Mouse (Mus musculus) CH12.LX (cell line): Measurements from ENCODE around the gene 1190005I06Rik. TPM values are rescaled to one million over a fixed set of nuclear protein-coding genes. Genes with fewer than 3 reads are reported as not detected.

ENCODE experiments used
- DNase-seq: peaks from one replicate; pipeline ENCODE4 v3.0.0-alpha.2; 2013; ENCODE audit errors: extremely low read depth
- H3K27ac ChIP-seq: 2 replicates; pipeline ENCODE4 v1.5.1; 2012; ENCODE audit warnings: low read depth, mild to moderate bottlenecking, control low read depth, moderate library complexity; ENCODE audit not compliant: insufficient read depth
- H3K27me3 ChIP-seq: replicated peaks from 2 replicates; pipeline ENCODE3; 2012; ENCODE audit warnings: inconsistent platforms
- H3K36me3 ChIP-seq, 2 experiments: replicated peaks in 1 of 2; 2 replicates each; pipeline versions ENCODE3 to v1.6.1; 2012; ENCODE audit warnings: inconsistent platforms in 1 of 2, low read length in 1 of 2, mild to moderate bottlenecking in 1 of 2, mixed read lengths in 1 of 2, moderate library complexity in 1 of 2; ENCODE audit not compliant: control insufficient read depth in 1 of 2, insufficient read depth in 1 of 2
- H3K4me1 ChIP-seq, 2 experiments: 2 replicates each; pipeline ENCODE4 v1.6.1; 2012; ENCODE audit warnings: inconsistent platforms in 1 of 2, moderate library complexity in 1 of 2; ENCODE audit not compliant: insufficient read depth in 2 of 2, control insufficient read depth in 1 of 2
- H3K4me2 ChIP-seq: 2 replicates; pipeline ENCODE4 v1.6.1; 2012; ENCODE audit warnings: low read depth, mild to moderate bottlenecking, control low read depth; ENCODE audit not compliant: poor library complexity, insufficient read depth, severe bottlenecking
- H3K4me3 ChIP-seq, 3 experiments: fragments of 150-350 bp in 1 of 3; sonication (generic) in 1 of 3; replicated peaks in 1 of 3; 2 replicates each; pipeline versions ENCODE3 to v1.5.1; 2011 to 2012; ENCODE audit warnings: low read depth in 2 of 3, low read length in 2 of 3, mild to moderate bottlenecking in 2 of 3, moderate library complexity in 2 of 3, control low read depth in 1 of 3, improper control_type of control experiment in 1 of 3, inconsistent platforms in 1 of 3, mixed read lengths in 1 of 3; ENCODE audit not compliant: poor library complexity in 1 of 3
- H3K79me2 ChIP-seq: replicated peaks from 2 replicates; pipeline ENCODE4 v1.6.1; 2012; ENCODE audit warnings: mild to moderate bottlenecking, moderate library complexity; ENCODE audit not compliant: control insufficient read depth, poor library complexity, insufficient read depth, severe bottlenecking; ENCODE audit errors: extremely low read depth
- H3K9ac ChIP-seq: 2 replicates; pipeline ENCODE4 v1.6.1; 2012; ENCODE audit warnings: low read depth, mild to moderate bottlenecking, control low read depth, moderate library complexity; ENCODE audit not compliant: insufficient read depth
- H3K9me3 ChIP-seq: replicated peaks from 2 replicates; pipeline ENCODE3; 2012; ENCODE audit warnings: low read length, inconsistent platforms, mixed read lengths
- BHLHE40 ChIP-seq: IDR thresholded peaks from 2 replicates; pipeline ENCODE4 v1.6.1; 2011; ENCODE audit warnings: mild to moderate bottlenecking, low read depth, low read length, improper control_type of control experiment
- CHD2 ChIP-seq: IDR thresholded peaks from 2 replicates; pipeline ENCODE4 v1.6.1; 2011; ENCODE audit warnings: low read length, improper control_type of control experiment
- CTCF ChIP-seq, 2 experiments: IDR thresholded peaks in 1 of 2; conservative IDR thresholded peaks in 1 of 2; 2 replicates each; pipeline ENCODE4 v1.5.1; 2011 to 2012; ENCODE audit warnings: low read depth in 2 of 2, low read length in 2 of 2, improper control_type of control experiment in 1 of 2, inconsistent platforms in 1 of 2, mild to moderate bottlenecking in 1 of 2, moderate library complexity in 1 of 2
- ELF1 ChIP-seq: IDR thresholded peaks from 2 replicates; pipeline ENCODE4 v1.6.1; 2014; ENCODE audit warnings: low read depth, mild to moderate bottlenecking, inconsistent platforms, low read length, improper control_type of control experiment
- EP300 ChIP-seq: IDR thresholded peaks from 2 replicates; pipeline ENCODE4 v1.6.1; 2011; ENCODE audit warnings: low read length, improper control_type of control experiment
- ETS1 ChIP-seq: conservative IDR thresholded peaks from 2 replicates; pipeline ENCODE4 v1.6.1; 2012; ENCODE audit warnings: low read depth, mild to moderate bottlenecking, inconsistent platforms, low read length, improper control_type of control experiment, moderate library complexity
- GABPA ChIP-seq: IDR thresholded peaks from 2 replicates; pipeline ENCODE4 v1.6.1; 2012; ENCODE audit warnings: low read depth, low read length, improper control_type of control experiment, inconsistent platforms; ENCODE audit not compliant: insufficient replicate concordance
- HCFC1 ChIP-seq: IDR thresholded peaks from 2 replicates; pipeline ENCODE4 v1.6.1; 2012; ENCODE audit warnings: low read depth, mild to moderate bottlenecking, inconsistent platforms, low read length, improper control_type of control experiment
- IRF4 ChIP-seq: IDR thresholded peaks from 2 replicates; pipeline ENCODE4 v1.6.1; 2014; ENCODE audit warnings: low read depth, mild to moderate bottlenecking, inconsistent platforms, low read length, improper control_type of control experiment
- KAT2A ChIP-seq: IDR thresholded peaks from 2 replicates; pipeline ENCODE4 v1.6.1; 2012; ENCODE audit warnings: low read length, improper control_type of control experiment, inconsistent platforms; ENCODE audit not compliant: insufficient replicate concordance
- MAFK ChIP-seq: IDR thresholded peaks from 2 replicates; pipeline ENCODE4 v1.6.1; 2011; ENCODE audit warnings: low read length, improper control_type of control experiment; ENCODE audit not compliant: insufficient replicate concordance
- MAX ChIP-seq: IDR thresholded peaks from 2 replicates; pipeline ENCODE4 v1.6.1; 2011; ENCODE audit warnings: low read length, improper control_type of control experiment
- MAZ ChIP-seq: IDR thresholded peaks from 2 replicates; pipeline ENCODE4 v1.6.1; 2012; ENCODE audit warnings: low read depth, mild to moderate bottlenecking, inconsistent platforms, low read length, improper control_type of control experiment, moderate library complexity
- MEF2A ChIP-seq: IDR thresholded peaks from 2 replicates; pipeline ENCODE4 v1.6.1; 2014; ENCODE audit warnings: low read depth, mild to moderate bottlenecking, inconsistent platforms, low read length, improper control_type of control experiment, borderline replicate concordance
- MXI1 ChIP-seq: IDR thresholded peaks from 2 replicates; pipeline ENCODE4 v1.6.1; 2011; ENCODE audit warnings: mild to moderate bottlenecking, low read depth, low read length, improper control_type of control experiment
- MYC ChIP-seq: IDR thresholded peaks from 2 replicates; pipeline ENCODE4 v1.6.1; 2011; ENCODE audit warnings: low read depth, mild to moderate bottlenecking, improper control_type of control experiment, low read length
- NELFE ChIP-seq: IDR thresholded peaks from 2 replicates; pipeline ENCODE4 v1.6.1; 2011; ENCODE audit warnings: low read depth, low read length, improper control_type of control experiment
- NRF1 ChIP-seq: IDR thresholded peaks from 2 replicates; pipeline ENCODE4 v1.6.1; 2014; ENCODE audit warnings: low read depth, mild to moderate bottlenecking, inconsistent platforms, low read length, improper control_type of control experiment, moderate library complexity
- POLR2AphosphoS2 ChIP-seq: IDR thresholded peaks from 2 replicates; pipeline ENCODE4 v1.6.1; 2011; ENCODE audit warnings: low read depth, low read length, improper control_type of control experiment
- RAD21 ChIP-seq: IDR thresholded peaks from 2 replicates; pipeline ENCODE4 v1.6.1; 2011; ENCODE audit warnings: low read depth, mild to moderate bottlenecking, low read length, improper control_type of control experiment, moderate library complexity
- SMC3 ChIP-seq: IDR thresholded peaks from 2 replicates; pipeline ENCODE4 v1.6.1; 2011; ENCODE audit warnings: low read depth, low read length, improper control_type of control experiment
- TCF12 ChIP-seq: IDR thresholded peaks from 2 replicates; pipeline ENCODE4 v1.6.1; 2014; ENCODE audit warnings: low read depth, mild to moderate bottlenecking, inconsistent platforms, low read length, improper control_type of control experiment
- ZC3H11A ChIP-seq: IDR thresholded peaks from 2 replicates; pipeline ENCODE4 v1.6.1; 2012; ENCODE audit warnings: low read depth, mild to moderate bottlenecking, inconsistent platforms, low read length, improper control_type of control experiment
- ZMIZ1 ChIP-seq: IDR thresholded peaks from 2 replicates; pipeline ENCODE4 v1.6.1; 2012; ENCODE audit warnings: low read depth, mild to moderate bottlenecking, inconsistent platforms, low read length, improper control_type of control experiment
- dilution Hi-C: fragments of 300-500 bp; cut with MboI; formaldehyde crosslinking; loops from 2 replicates; pipeline ENCODE4 v1.14.3; 2020; ENCODE audit warnings: low sequenced_read_pairs; ENCODE audit not compliant: extremely low pct_unique_long_range_greater_than_20kb, extremely low pct_ligation_motif_present
- in situ Hi-C: fragments of 300-500 bp; cut with MboI; formaldehyde crosslinking; loops from 3 replicates; pipeline ENCODE4 v1.14.3; 2019; ENCODE audit warnings: low sequenced_read_pairs, low pct_ligation_motif_present, low pct_unique_long_range_greater_than_20kb, mixed read lengths
- polyA plus RNA-seq: library from polyadenylated mRNA; unstranded; fragments of >175 nt; gene quantifications from 2 replicates; pipeline ENCODE4 v1.2.1, GENCODE M21; 2012; ENCODE audit warnings: low read depth; ENCODE audit not compliant: insufficient read length
- total RNA-seq, 2 experiments: library from RNA; depleted of rRNA; stranded (reverse); fragments of 300-350 nt in 1 of 2; fragments of >200 nt in 1 of 2; gene quantifications; 2 replicates each; pipeline ENCODE4 v1.2.3; 2012 to 2014

The 1190005I06Rik gene
- total and polyA plus RNA-seq, 3 experiments, result 0.36 to 0.85 TPM; not detected in 1

DNA sequence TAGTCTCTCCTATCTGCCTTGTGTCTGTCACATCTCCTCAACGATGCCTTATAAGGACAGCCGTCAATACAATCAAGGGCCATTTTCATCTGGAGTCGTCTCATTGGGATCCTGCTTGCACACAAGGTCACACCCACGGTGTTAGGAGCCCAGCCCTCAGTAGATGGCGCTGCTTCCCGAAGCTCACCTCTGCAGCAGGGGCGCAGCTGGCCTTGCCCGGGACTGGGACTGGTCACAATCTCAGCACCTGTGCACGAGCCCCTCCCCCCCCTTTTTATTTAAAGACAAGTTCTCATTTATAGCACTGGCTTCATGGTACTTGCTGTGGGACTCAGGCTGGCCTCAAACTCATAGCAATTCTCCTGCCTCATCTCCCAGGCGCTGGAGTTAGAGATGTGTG, 36.2 kb upstream of the 1190005I06Rik start:
- no peaks in the 10 kb centered on the region for H3K36me3 ChIP-seq
- no peak for TF ChIP-seq HCFC1
- no peak for TF ChIP-seq MAFK
- TF ChIP-seq GABPA, result no peak
- TF ChIP-seq MXI1, result no peak; the same call in 1 of the 2 replicates
- peak; percentile 96 for TF ChIP-seq SMC3
- no peak for TF ChIP-seq NRF1
- TF ChIP-seq CTCF (conservative IDR thresholded peaks at IDR 0.05 in 1 of 2, IDR thresholded peaks at IDR 0.05 in 1 of 2; ENCODE audit: low read depth in 2 of 2, low read length in 2 of 2), result peak; percentile 51 to 93; a peak in 3 of 4 replicates
- TF ChIP-seq CHD2, result peak; percentile 65; the same call in 1 of the 2 replicates
- no peak for TF ChIP-seq MAX
- TF ChIP-seq ETS1, result peak; percentile 27
- TF ChIP-seq KAT2A, result no peak
- TF ChIP-seq ELF1, result peak; percentile 50; the same call in 1 of the 2 replicates
- TF ChIP-seq EP300, result peak; percentile 23; the same call in 1 of the 2 replicates
- peak; percentile 92 for TF ChIP-seq TCF12
- TF ChIP-seq MAZ, result no peak
- peak; percentile 55; the same call in 1 of the 2 replicates for TF ChIP-seq NELFE
- TF ChIP-seq RAD21, result peak; percentile 88
- no peak for TF ChIP-seq ZMIZ1
- peak; percentile 87 for TF ChIP-seq BHLHE40
- 0 out of 2 replicates have a peak, but pooled peaks have one; percentile 32 for TF ChIP-seq MYC
- no peak for TF ChIP-seq POLR2AphosphoS2
- peak; percentile 70 for TF ChIP-seq ZC3H11A
- TF ChIP-seq IRF4, result peak; percentile 50; the same call in 1 of the 2 replicates
- peak; percentile 43; the same call in 1 of the 2 replicates for TF ChIP-seq MEF2A
- no peaks in the 10 kb centered on the region for H3K79me2 ChIP-seq
- no peak overlapping the region for H3K27ac ChIP-seq
- in situ Hi-C loops, result loop anchor here (5.0 kb wide), 1 partner anchor 109 kb away; no protein-coding TSS in a partner anchor
- H3K9ac ChIP-seq, result no peak overlapping the region
- peak; percentile 70 for DNase-seq
- dilution Hi-C loops, result no loop called here
- peaks cover 10% of the 10 kb centered on the region for H3K27me3 ChIP-seq
- no peak overlapping the region for H3K4me3 ChIP-seq
- H3K4me2 ChIP-seq, result no peak overlapping the region
- peaks cover 24 to 60% of the 10 kb centered on the region in 2 experiments for H3K4me1 ChIP-seq
- no peaks in the 10 kb centered on the region for H3K9me3 ChIP-seq
